Mouse (Mus musculus) monocyte, adult 2 months (primary cell): ENCODE results near the gene Pdcd6.
A peak's percentile ranks its signal among the peaks of the same experiment; 100 is the strongest.

Experiments
- DNase-seq, 2 experiments: peaks; one replicate each; pipeline ENCODE4 v3.0.0; 2022; ENCODE audit warnings: low spot score in 2 of 2, low read depth in 1 of 2

Gene Pdcd6

DNA sequence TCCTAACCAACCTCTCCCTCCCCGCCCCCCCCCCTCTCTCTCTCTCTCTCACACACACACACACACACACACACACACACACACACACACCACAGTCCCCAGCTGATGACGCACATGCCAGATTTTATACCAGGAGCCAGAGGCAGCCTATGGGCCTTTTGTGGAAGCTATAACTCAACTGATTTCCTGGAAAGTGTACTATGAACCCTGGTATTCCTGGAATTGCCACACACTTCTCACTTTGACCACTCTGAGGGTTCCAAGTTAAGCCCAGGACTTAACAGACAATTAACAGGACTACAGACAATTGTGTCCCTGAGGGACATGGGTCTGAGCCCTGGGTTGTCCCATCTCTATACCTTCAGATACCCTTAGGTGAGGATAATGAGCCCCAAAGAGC is 35.1 kb downstream of the Pdcd6 start:
- no peak for DNase-seq

GRCm38 (mm10) chr13:74275726-74276125 is 41.7 kb downstream of the Pdcd6 start:
- no peak for DNase-seq

DNA sequence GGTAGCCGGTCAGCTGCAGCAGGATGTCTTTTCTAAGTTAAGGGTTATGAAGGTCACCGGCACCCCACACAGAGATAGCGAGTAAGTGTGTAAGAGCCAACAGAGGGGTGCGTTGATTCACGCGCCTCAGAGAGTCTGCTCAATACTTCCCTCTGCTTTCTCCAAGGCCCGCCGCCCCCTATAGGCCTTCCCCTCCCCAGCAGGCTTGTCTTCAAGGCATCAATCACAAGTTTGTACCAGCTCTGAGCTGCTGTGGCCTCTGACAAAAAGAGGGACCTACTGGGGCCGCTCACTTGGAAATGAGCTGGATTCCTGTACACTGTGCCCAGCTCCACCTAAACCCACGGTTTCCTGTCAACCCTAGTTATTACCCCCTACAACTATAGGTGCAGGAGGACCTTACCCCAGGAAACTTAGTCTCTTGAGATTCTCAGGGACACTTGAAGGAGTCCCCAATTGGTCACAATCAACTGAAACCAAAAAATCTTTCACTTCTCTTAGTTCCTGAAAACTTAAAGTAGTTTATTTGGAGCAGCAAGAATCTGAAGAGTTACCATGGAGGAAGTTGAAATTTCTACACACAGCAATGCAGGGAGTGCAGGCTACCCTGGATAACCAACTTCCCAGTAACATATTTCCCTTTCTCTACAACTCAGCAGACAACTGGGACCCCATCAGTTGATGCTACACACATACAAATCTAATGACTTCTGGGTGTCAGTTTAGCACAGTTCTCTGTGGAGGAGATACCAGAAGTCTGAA is 57.0 kb downstream of the Pdcd6 start:
- DNase-seq, result peak; percentile 13 to 49

GRCm38 (mm10) chr13:74259460-74260230 is 57.7 kb downstream of the Pdcd6 start:
- peak; percentile 64 to 84 for DNase-seq
